Mouse (Mus musculus) E14TG2a.4 (cell line): ENCODE measurements around the gene Tor1aip2.

Experiments
- H3K27me3 ChIP-seq: 2 replicates; pipeline ENCODE4 v1.6.1; 2014; ENCODE audit warnings: low read length, control low read depth; ENCODE audit not compliant: insufficient read depth
- H3K36me3 ChIP-seq: 2 replicates; pipeline ENCODE4 v1.6.1; 2014; ENCODE audit warnings: low read length, control low read depth; ENCODE audit not compliant: insufficient read depth
- H3K4me1 ChIP-seq: replicated peaks from 2 replicates; pipeline ENCODE4 v1.6.1; 2014; ENCODE audit warnings: low read depth, low read length, control low read depth
- H3K4me3 ChIP-seq: replicated peaks from 2 replicates; pipeline ENCODE4 v1.5.1; 2014; ENCODE audit warnings: mild to moderate bottlenecking, low read length
- H3K9me3 ChIP-seq: 2 replicates; pipeline ENCODE4 v1.6.1; 2014; ENCODE audit warnings: low read length, control low read depth
- CTCF ChIP-seq: conservative IDR thresholded peaks from 2 replicates; pipeline ENCODE4 v1.5.1; 2014; ENCODE audit warnings: low read length
- NANOG ChIP-seq: IDR thresholded peaks from 2 replicates; pipeline ENCODE4 v1.6.1; 2014; ENCODE audit warnings: borderline replicate concordance, low read length, mixed read lengths
- POU5F1 ChIP-seq: IDR thresholded peaks from 2 replicates; pipeline ENCODE4 v1.6.1; 2014; ENCODE audit warnings: low read length, borderline replicate concordance

Gene Tor1aip2

DNA sequence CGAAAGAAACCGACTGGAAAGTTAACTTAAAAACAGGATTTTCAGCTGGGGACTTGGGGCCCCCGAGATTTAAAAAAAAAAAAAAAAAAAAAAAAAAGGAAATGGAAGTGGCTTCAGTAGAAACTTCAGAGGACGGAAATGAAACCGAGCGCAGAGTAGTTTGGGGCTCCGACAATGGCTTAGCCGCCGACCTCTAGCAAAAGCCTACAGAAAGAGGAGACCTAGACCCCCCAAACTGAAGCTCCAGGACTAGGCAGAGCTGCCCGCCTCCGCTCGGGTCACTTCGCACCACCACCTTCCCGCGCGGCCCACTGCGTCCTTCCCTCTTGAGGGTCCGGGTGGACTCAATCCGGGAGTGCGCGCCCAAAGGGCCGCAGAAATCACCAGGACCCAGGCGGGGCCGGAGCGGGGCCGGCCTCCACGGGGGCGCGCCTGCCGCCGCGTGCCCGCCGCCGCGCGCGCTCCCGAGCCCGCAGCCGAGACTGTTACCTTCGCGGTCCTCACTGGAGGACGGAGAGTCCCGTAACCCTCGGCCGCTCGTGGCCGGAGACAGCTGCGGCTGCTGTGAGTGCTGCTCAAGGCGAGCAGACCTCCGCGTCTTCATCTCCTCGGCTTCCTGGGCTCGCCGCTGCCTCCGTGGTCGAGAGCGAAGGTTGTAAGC lies at the start of gene Tor1aip2:
Gene Tor1aip2 (plus strand): TSS at position 135 of the 661 bp plus-strand sequence.
- H3K36me3 ChIP-seq: peaks cover 32% of the 10 kb centered on the region

DNA sequence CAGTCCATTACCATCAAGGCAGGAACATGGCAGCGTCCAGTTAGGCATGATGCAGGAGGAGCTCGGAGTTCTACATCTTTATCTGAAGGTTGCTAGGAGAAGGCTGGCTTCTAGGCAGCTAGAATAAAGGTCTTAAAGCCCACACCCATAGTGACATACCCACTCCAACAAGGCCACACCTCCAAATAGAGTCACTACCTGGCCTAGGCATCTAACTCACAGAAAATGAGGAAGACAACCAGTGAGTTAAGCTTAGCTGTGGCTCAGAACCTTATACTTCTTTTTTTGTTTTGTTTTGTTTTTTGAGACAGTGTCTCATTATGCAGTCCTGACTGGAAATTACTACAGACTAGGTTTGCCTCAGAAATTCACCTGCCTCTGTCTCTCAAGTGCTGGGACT lies 47.6 kb upstream of the Tor1aip2 start:
- H3K4me3 ChIP-seq: no peak overlapping the region
- no peaks in the 10 kb centered on the region for H3K9me3 ChIP-seq
- H3K27me3 ChIP-seq: no peaks in the 10 kb centered on the region
- TF ChIP-seq NANOG (no peak), POU5F1 (no peak), CTCF (no peak)
- peaks cover 5% of the 10 kb centered on the region; the same call in 1 of the 2 replicates for H3K4me1 ChIP-seq
- H3K36me3 ChIP-seq: no peaks in the 10 kb centered on the region

More for the DNA sequence above, at the start of gene Tor1aip2:
- Histone ChIP-seq H3K9me3 (no peaks in the 10 kb centered on the region), H3K27me3 (no peaks in the 10 kb centered on the region), H3K4me1 (peaks cover 30% of the 10 kb centered on the region), H3K4me3 (peak within 1 kb of the TSS; percentile 95)
- no peak for TF ChIP-seq NANOG
- TF ChIP-seq POU5F1: no peak
- TF ChIP-seq CTCF: no peak

DNA sequence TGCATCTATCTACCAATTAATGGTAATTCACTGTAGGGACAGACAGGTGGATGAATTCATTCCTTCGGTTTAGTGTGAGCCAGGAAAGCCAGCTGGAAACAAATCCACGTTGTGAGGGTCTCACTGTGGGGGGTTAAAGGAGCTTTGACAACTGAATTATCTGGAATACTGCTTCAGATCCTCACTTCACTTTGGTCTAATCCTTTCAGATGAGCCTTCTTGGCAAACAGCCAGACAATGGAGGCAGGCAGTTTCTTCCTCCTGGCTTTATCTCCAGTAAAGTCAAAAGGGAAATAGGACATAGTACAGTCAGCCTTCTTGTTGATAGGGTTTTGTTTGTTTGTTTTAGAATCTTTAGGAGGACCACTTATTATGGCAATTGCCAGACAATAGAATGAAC lies 45.8 kb upstream of the Tor1aip2 start:
- TF ChIP-seq CTCF (no peak), NANOG (no peak), POU5F1 (no peak)

DNA sequence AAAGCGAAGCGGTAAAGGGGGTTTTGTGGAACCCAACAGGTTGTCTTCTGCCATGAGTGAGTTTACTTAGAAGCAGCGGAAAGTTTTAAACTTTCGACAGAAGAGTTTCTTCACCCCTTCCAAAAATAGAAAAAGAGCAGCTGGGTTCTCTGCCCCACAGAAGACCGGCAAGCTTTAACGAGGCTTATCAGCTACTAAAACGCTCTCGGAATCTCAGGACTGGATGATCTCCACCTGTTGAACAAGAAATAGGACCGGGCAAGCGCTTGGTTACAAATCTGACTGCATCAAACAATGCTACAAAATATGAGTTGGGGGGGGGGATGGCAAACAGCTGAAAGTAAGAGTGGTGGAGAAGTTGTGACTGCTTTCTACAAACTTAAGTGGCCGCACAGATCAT lies 44.8 kb upstream of the Tor1aip2 start:
- Histone ChIP-seq H3K9me3 (no peaks in the 10 kb centered on the region), H3K36me3 (no peaks in the 10 kb centered on the region), H3K27me3 (no peaks in the 10 kb centered on the region), H3K4me3 (no peak overlapping the region), H3K4me1 (no peaks in the 10 kb centered on the region)
- no peak for TF ChIP-seq CTCF
- TF ChIP-seq NANOG: no peak
- no peak for TF ChIP-seq POU5F1

More for the DNA sequence above, 45.8 kb upstream of the Tor1aip2 start:
- Histone ChIP-seq H3K27me3 (no peaks in the 10 kb centered on the region), H3K4me1 (no peaks in the 10 kb centered on the region), H3K4me3 (no peak overlapping the region), H3K36me3 (no peaks in the 10 kb centered on the region), H3K9me3 (no peaks in the 10 kb centered on the region)

DNA sequence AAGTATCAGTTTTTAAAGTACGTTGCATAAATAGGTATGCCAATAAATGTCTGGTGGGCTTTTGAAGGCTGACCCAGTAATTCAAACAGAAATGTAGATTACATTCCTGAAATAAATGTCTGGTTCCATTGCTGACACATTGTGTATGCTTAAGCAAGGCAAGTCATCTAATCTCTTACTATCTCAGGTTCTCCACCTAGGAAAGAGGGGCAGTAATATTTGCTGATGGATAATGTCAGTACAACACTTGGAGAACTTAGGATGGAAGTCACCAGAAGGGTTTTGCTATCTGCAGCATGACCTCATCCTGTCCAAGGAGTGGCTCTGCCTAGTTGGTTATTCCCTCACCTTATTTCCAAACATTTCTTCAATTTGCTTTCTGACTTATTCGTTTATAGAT lies 40.7 kb upstream of the Tor1aip2 start:
- H3K9me3 ChIP-seq: no peaks in the 10 kb centered on the region
- no peaks in the 10 kb centered on the region for H3K4me1 ChIP-seq
- no peak overlapping the region for H3K4me3 ChIP-seq
- no peak for TF ChIP-seq POU5F1
- no peak for TF ChIP-seq NANOG
- TF ChIP-seq CTCF: no peak
- no peaks in the 10 kb centered on the region for H3K27me3 ChIP-seq
- H3K36me3 ChIP-seq: no peaks in the 10 kb centered on the region

DNA sequence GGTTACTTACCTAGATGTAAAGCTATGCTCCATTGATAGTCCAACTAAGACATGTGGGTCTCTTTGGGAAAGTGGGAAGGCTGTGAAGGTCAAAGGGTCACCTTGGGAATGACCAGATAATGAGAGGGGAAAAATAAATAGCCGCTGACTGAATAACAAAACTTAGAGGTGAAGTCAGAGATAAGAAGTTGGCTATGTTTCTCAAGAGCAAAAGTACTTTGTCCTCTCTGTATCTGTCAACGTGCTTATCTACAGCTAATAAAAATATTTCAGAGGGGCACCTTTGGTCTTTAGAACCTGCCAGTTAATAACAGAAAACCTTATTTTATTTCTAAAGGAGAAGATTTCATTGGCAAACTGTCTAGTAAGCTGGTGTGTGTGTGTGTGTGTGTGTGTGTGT lies 39.6 kb upstream of the Tor1aip2 start:
- TF ChIP-seq POU5F1 (no peak), NANOG (no peak), CTCF (no peak)
- Histone ChIP-seq H3K27me3 (no peaks in the 10 kb centered on the region), H3K36me3 (no peaks in the 10 kb centered on the region), H3K4me1 (no peaks in the 10 kb centered on the region), H3K4me3 (no peak overlapping the region), H3K9me3 (no peaks in the 10 kb centered on the region)

DNA sequence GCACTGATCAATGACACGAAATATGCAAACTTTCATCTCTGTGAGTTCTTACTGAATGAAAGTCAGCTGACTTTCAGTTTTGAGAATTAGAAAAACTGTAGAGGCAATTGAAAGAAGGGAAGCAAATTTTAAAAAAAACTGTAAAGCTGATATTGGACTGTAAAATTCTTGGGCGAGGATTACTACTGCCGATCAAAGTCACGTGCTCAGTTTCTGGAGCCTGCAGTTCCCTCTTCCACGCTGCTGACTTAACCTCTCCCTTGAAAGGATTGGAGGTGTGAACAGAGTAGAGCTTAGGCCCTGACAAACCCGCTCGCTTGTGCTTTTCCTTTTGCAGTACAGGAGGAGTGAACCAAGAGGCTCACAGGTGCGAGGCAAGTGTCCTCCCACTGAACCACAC lies 32.8 kb upstream of the Tor1aip2 start:
- Histone ChIP-seq H3K4me3 (no peak overlapping the region), H3K4me1 (peaks cover 12% of the 10 kb centered on the region), H3K27me3 (no peaks in the 10 kb centered on the region), H3K36me3 (peaks cover 11% of the 10 kb centered on the region), H3K9me3 (no peaks in the 10 kb centered on the region)
- TF ChIP-seq NANOG: no peak
- no peak for TF ChIP-seq CTCF
- TF ChIP-seq POU5F1: no peak

DNA sequence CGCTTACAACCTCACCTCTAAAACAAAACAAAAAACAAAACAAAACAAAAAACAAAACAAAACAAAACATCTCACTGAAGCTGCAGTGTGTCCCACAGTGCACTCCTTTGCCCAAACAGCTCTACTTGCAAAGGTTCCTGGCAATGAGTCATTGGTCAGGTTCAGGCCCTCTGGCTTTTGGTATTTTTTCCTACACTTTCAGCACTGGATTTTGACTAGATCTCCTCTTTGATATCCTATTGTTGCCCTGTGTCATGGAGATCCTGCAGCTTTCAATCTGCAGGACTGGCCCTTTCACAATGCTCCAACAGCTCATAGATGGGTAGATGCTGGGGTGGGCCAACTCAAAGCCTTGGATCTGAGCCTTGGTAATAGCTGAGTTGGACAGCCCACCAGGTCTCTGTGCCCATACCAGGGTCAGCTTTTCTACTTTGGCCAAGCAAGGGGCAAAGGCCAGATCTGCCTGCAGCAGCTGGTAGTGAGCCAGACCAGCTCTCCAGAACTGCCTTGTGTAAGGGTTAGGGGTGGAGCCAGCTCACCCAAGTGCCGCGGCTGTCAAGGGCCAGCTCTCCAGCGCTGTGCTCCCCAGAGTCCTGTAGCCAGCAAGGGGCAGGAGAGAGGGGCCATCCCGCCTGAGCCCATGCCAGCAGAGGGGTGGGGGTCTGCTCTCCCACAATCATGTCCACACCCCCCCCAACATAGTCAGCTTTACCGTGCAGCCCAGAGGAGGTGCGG lies 31.8 kb upstream of the Tor1aip2 start:
- H3K36me3 ChIP-seq: peaks cover 16% of the 10 kb centered on the region
- TF ChIP-seq NANOG: no peak
- TF ChIP-seq CTCF: no peak
- H3K4me3 ChIP-seq: peak overlapping the region; percentile 66
- peaks cover 14% of the 10 kb centered on the region for H3K4me1 ChIP-seq
- no peaks in the 10 kb centered on the region for H3K9me3 ChIP-seq
- H3K27me3 ChIP-seq: no peaks in the 10 kb centered on the region

DNA sequence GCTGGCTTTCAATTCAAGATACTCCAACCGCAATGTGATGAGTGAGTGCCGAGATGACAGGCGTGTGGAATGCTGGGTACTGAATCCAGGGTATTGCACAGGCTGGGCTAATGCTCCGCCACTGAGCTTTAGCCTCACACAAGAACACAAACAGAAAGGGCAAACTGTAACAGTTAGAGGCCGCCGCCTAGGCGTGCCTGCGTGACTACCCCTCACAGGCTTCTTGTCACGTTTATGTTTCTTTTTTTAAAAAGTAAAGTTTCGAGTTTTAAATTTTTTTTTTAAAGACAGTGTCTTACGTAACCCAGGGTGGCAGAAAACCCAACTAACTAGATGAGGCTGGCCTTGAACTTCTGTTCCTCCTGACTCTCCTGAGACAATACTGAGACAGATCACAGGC lies 29.3 kb upstream of the Tor1aip2 start:
- Histone ChIP-seq H3K36me3 (peaks cover 16% of the 10 kb centered on the region), H3K4me3 (no peak overlapping the region), H3K27me3 (no peaks in the 10 kb centered on the region), H3K4me1 (peaks cover 14% of the 10 kb centered on the region), H3K9me3 (no peaks in the 10 kb centered on the region)
- TF ChIP-seq POU5F1 (no peak), CTCF (no peak), NANOG (no peak)
